Mouse (Mus musculus) erythroblast, embryonic 14.5 days (primary cell): ENCODE results near the gene Tssc4.

Experiments
- GATA1 ChIP-seq: IDR thresholded peaks from 2 replicates; pipeline ENCODE4 v1.6.1; 2012; ENCODE audit warnings: low read length, inconsistent platforms, mixed read lengths
- TAL1 ChIP-seq: IDR thresholded peaks from 3 replicates; pipeline ENCODE4 v1.6.1; 2012; ENCODE audit warnings: low read length, inconsistent platforms, mixed read lengths

GRCm38 (mm10) chr7:143109696-143110095, 40.6 kb downstream of the Tssc4 start:
- TF ChIP-seq GATA1 = no peak
- no peak for TF ChIP-seq TAL1
